Mouse (Mus musculus): ENCODE data around the gene Syngr2. TPM values are rescaled to one million over a fixed set of nuclear protein-coding genes. Genes with fewer than 3 reads are reported as not detected.
"Not testable (repeated sequence)": the region's sequence is repeated elsewhere in the genome, so short reads cannot be mapped to it uniquely, and the experiment has no call there.

Gene Syngr2
- polyA plus RNA-seq, 1 experiment from 2014 or later: 33.7 TPM

GRCm38 (mm10) chr11:117829671-117830215 is 20.3 kb downstream of the Syngr2 start:
- Histone ChIP-seq H3K9ac (ENCODE audit: low read depth, low read length) (no peak overlapping the region), H3K4me1 (replicated peaks; ENCODE audit: control insufficient read depth, insufficient read depth, low read length) (peaks cover 6% of the 10 kb centered on the region), H3K9me3 (ENCODE audit: control insufficient read depth, low read length) (no peaks in the 10 kb centered on the region), H3K36me3 (ENCODE audit: control insufficient read depth, insufficient read depth, low read length) (no peaks in the 10 kb centered on the region), H3K27ac (ENCODE audit: low read depth, low read length) (no peak overlapping the region), H3K4me2 (replicated peaks; ENCODE audit: low read depth, low read length) (no peak overlapping the region), H3K27me3 (ENCODE audit: control insufficient read depth, insufficient read depth, low read length) (no peaks in the 10 kb centered on the region), H3K4me3 (ENCODE audit: low read depth, low read length) (no peak overlapping the region)
- ATAC-seq (ENCODE audit: low FRiP score) (no peak), DNase-seq (ENCODE audit: low spot score) (no peak)
- 70% methylated on average over 2 of the region's 2 CpGs for WGBS

GRCm38 (mm10) chr11:117830401-117830800 is 20.9 kb downstream of the Syngr2 start:
- Histone ChIP-seq H3K9ac (ENCODE audit: low read depth, low read length) (no peak overlapping the region), H3K27me3 (ENCODE audit: control insufficient read depth, insufficient read depth, low read length) (no peaks in the 10 kb centered on the region), H3K27ac (ENCODE audit: low read depth, low read length) (no peak overlapping the region), H3K9me3 (ENCODE audit: control insufficient read depth, low read length) (no peaks in the 10 kb centered on the region), H3K4me2 (replicated peaks; ENCODE audit: low read depth, low read length) (no peak overlapping the region), H3K4me1 (replicated peaks; ENCODE audit: control insufficient read depth, insufficient read depth, low read length) (peaks cover 6% of the 10 kb centered on the region), H3K36me3 (ENCODE audit: control insufficient read depth, insufficient read depth, low read length) (no peaks in the 10 kb centered on the region), H3K4me3 (ENCODE audit: low read depth, low read length) (no peak overlapping the region)
- DNase-seq (ENCODE audit: low spot score): no peak
- WGBS: 89% methylated on average over 9 of the region's 9 CpGs
- ATAC-seq (ENCODE audit: low FRiP score): no peak

- WGBS: 19% methylated on average over 25 of the region's 28 CpGs
These were observed 22.9 kb downstream of the Syngr2 start for GRCm38 (mm10) chr11:117832086-117832969.

GRCm38 (mm10) chr11:117833509-117833908 is 24.0 kb downstream of the Syngr2 start:
- H3K9ac ChIP-seq (ENCODE audit: low read depth, low read length); H3K4me3 ChIP-seq (ENCODE audit: low read depth, low read length); H3K27me3 ChIP-seq (ENCODE audit: control insufficient read depth, insufficient read depth, low read length); H3K27ac ChIP-seq (ENCODE audit: low read depth, low read length); H3K9me3 ChIP-seq (ENCODE audit: control insufficient read depth, low read length); H3K36me3 ChIP-seq (ENCODE audit: control insufficient read depth, insufficient read depth, low read length); H3K4me1 ChIP-seq (replicated peaks; ENCODE audit: control insufficient read depth, insufficient read depth, low read length); DNase-seq (ENCODE audit: low spot score); ATAC-seq (ENCODE audit: low FRiP score); H3K4me2 ChIP-seq (replicated peaks; ENCODE audit: low read depth, low read length): not testable (repeated sequence)
- WGBS: 94% methylated on average over 4 of the region's 6 CpGs

More at GRCm38 (mm10) chr11:117832086-117832969, 22.9 kb downstream of the Syngr2 start:
- H3K4me3 ChIP-seq (ENCODE audit: low read depth, low read length): peak overlapping the region; percentile 25
- no peak overlapping the region for H3K27ac ChIP-seq (ENCODE audit: low read depth, low read length)
- H3K36me3 ChIP-seq (ENCODE audit: control insufficient read depth, insufficient read depth, low read length): no peaks in the 10 kb centered on the region
- H3K9me3 ChIP-seq (ENCODE audit: control insufficient read depth, low read length): no peaks in the 10 kb centered on the region
- H3K4me1 ChIP-seq (replicated peaks; ENCODE audit: control insufficient read depth, insufficient read depth, low read length): peaks cover 6% of the 10 kb centered on the region; the same call in 1 of the 2 replicates
- ATAC-seq (ENCODE audit: low FRiP score): peak; percentile 71
- peak; percentile 89 for DNase-seq (ENCODE audit: low spot score)
- 0 out of 2 replicates have a peak overlapping the region, but pooled peaks have one; percentile 1 for H3K9ac ChIP-seq (ENCODE audit: low read depth, low read length)
- peak overlapping the region; percentile 50 for H3K4me2 ChIP-seq (replicated peaks; ENCODE audit: low read depth, low read length)
- no peaks in the 10 kb centered on the region for H3K27me3 ChIP-seq (ENCODE audit: control insufficient read depth, insufficient read depth, low read length)

- peaks cover 6% of the 10 kb centered on the region; the same call in 1 of the 2 replicates for H3K4me1 ChIP-seq (replicated peaks; ENCODE audit: control insufficient read depth, insufficient read depth, low read length)
- WGBS: 92% methylated on average over 8 of the region's 8 CpGs
- H3K27ac ChIP-seq (ENCODE audit: low read depth, low read length): no peak overlapping the region
- H3K27me3 ChIP-seq (ENCODE audit: control insufficient read depth, insufficient read depth, low read length): no peaks in the 10 kb centered on the region
- no peaks in the 10 kb centered on the region for H3K36me3 ChIP-seq (ENCODE audit: control insufficient read depth, insufficient read depth, low read length)
- DNase-seq (ENCODE audit: low spot score) (no peak), ATAC-seq (ENCODE audit: low FRiP score) (no peak)
- H3K4me3 ChIP-seq (ENCODE audit: low read depth, low read length): no peak overlapping the region
- no peak overlapping the region for H3K9ac ChIP-seq (ENCODE audit: low read depth, low read length)
- H3K4me2 ChIP-seq (replicated peaks; ENCODE audit: low read depth, low read length): no peak overlapping the region
- no peaks in the 10 kb centered on the region for H3K9me3 ChIP-seq (ENCODE audit: control insufficient read depth, low read length)
These were observed 24.6 kb downstream of the Syngr2 start for GRCm38 (mm10) chr11:117834086-117834485.

GRCm38 (mm10) chr11:117836306-117836705 is 26.8 kb downstream of the Syngr2 start:
- Histone ChIP-seq H3K9ac (ENCODE audit: low read depth, low read length) (no peak overlapping the region), H3K4me2 (replicated peaks; ENCODE audit: low read depth, low read length) (peak overlapping the region; percentile 8; the same call in 1 of the 2 replicates), H3K4me1 (replicated peaks; ENCODE audit: control insufficient read depth, insufficient read depth, low read length) (peaks cover 6% of the 10 kb centered on the region; the same call in 1 of the 2 replicates), H3K27ac (ENCODE audit: low read depth, low read length) (no peak overlapping the region), H3K36me3 (ENCODE audit: control insufficient read depth, insufficient read depth, low read length) (no peaks in the 10 kb centered on the region), H3K4me3 (ENCODE audit: low read depth, low read length) (no peak overlapping the region), H3K9me3 (ENCODE audit: control insufficient read depth, low read length) (no peaks in the 10 kb centered on the region), H3K27me3 (ENCODE audit: control insufficient read depth, insufficient read depth, low read length) (no peaks in the 10 kb centered on the region)
- ATAC-seq (ENCODE audit: low FRiP score): no peak
- WGBS: 25% methylated on average over 13 of the region's 13 CpGs
- peak; percentile 38 for DNase-seq (ENCODE audit: low spot score)

GRCm38 (mm10) chr11:117838572-117838971 is 29.1 kb downstream of the Syngr2 start:
- no peak for DNase-seq (ENCODE audit: low spot score)
- no peak overlapping the region for H3K9ac ChIP-seq (ENCODE audit: low read depth, low read length)
- no peaks in the 10 kb centered on the region for H3K9me3 ChIP-seq (ENCODE audit: control insufficient read depth, low read length)
- 79% methylated on average over 2 of the region's 2 CpGs for WGBS
- no peak overlapping the region for H3K4me2 ChIP-seq (replicated peaks; ENCODE audit: low read depth, low read length)
- no peak overlapping the region for H3K4me3 ChIP-seq (ENCODE audit: low read depth, low read length)
- no peaks in the 10 kb centered on the region for H3K27me3 ChIP-seq (ENCODE audit: control insufficient read depth, insufficient read depth, low read length)
- no peaks in the 10 kb centered on the region for H3K4me1 ChIP-seq (replicated peaks; ENCODE audit: control insufficient read depth, insufficient read depth, low read length)
- H3K36me3 ChIP-seq (ENCODE audit: control insufficient read depth, insufficient read depth, low read length): no peaks in the 10 kb centered on the region
- H3K27ac ChIP-seq (ENCODE audit: low read depth, low read length): no peak overlapping the region
- ATAC-seq (ENCODE audit: low FRiP score): no peak

- no peak overlapping the region for H3K4me3 ChIP-seq (ENCODE audit: low read depth, low read length)
- no peak for ATAC-seq (ENCODE audit: low FRiP score)
- WGBS: 79% methylated on average over 1 of the region's 1 CpGs
These were observed 29.6 kb downstream of the Syngr2 start for GRCm38 (mm10) chr11:117839021-117839420.

More at GRCm38 (mm10) chr11:117839021-117839420, 29.6 kb downstream of the Syngr2 start:
- no peaks in the 10 kb centered on the region for H3K4me1 ChIP-seq (replicated peaks; ENCODE audit: control insufficient read depth, insufficient read depth, low read length)
- no peak overlapping the region for H3K9ac ChIP-seq (ENCODE audit: low read depth, low read length)
- DNase-seq (ENCODE audit: low spot score): no peak
- H3K36me3 ChIP-seq (ENCODE audit: control insufficient read depth, insufficient read depth, low read length): no peaks in the 10 kb centered on the region
- H3K27ac ChIP-seq (ENCODE audit: low read depth, low read length): no peak overlapping the region
- H3K4me2 ChIP-seq (replicated peaks; ENCODE audit: low read depth, low read length): no peak overlapping the region
- no peaks in the 10 kb centered on the region for H3K9me3 ChIP-seq (ENCODE audit: control insufficient read depth, low read length)
- no peaks in the 10 kb centered on the region for H3K27me3 ChIP-seq (ENCODE audit: control insufficient read depth, insufficient read depth, low read length)

All from hindbrain, embryonic 11.5 days (tissue).